Mouse (Mus musculus) midbrain, embryonic 16.5 days (tissue): ENCODE data around the gene Itih4. TPM values are rescaled to one million over a fixed set of nuclear protein-coding genes. Genes with fewer than 3 reads are reported as not detected.

Experiments used
- ATAC-seq: fragments of 200-750 bp; cut with Nextera tagmentation; 2 replicates; pipeline ENCODE4 v1.8.0; 2017; ENCODE audit warnings: moderate TSS enrichment
- H3K27ac ChIP-seq: fragments of 300-500 bp; sonication (generic); 2 replicates; pipeline ENCODE4 v1.5.1; 2014; ENCODE audit warnings: mild to moderate bottlenecking, low read length, mixed read lengths
- H3K27me3 ChIP-seq: fragments of 300-500 bp; sonication (generic); 2 replicates; pipeline ENCODE4 v1.6.1; 2014; ENCODE audit warnings: low read depth, low read length, mixed read lengths; ENCODE audit not compliant: control insufficient read depth, insufficient read depth
- H3K36me3 ChIP-seq: fragments of 300-500 bp; sonication (generic); 2 replicates; pipeline ENCODE4 v1.6.1; 2014; ENCODE audit warnings: mild to moderate bottlenecking, low read length, moderate library complexity, mixed read lengths; ENCODE audit not compliant: control insufficient read depth, insufficient read depth
- H3K4me1 ChIP-seq: fragments of 300-500 bp; sonication (generic); 2 replicates; pipeline ENCODE4 v1.6.1; 2014; ENCODE audit warnings: mild to moderate bottlenecking, low read length, mixed read lengths; ENCODE audit not compliant: control insufficient read depth, insufficient read depth
- H3K4me2 ChIP-seq: fragments of 300-500 bp; sonication (generic); 2 replicates; pipeline ENCODE4 v1.6.1; 2014; ENCODE audit warnings: mild to moderate bottlenecking, low read length, mixed read lengths
- H3K4me3 ChIP-seq: fragments of 300-500 bp; sonication (generic); 2 replicates; pipeline ENCODE4 v1.5.1; 2014; ENCODE audit warnings: low read depth, mild to moderate bottlenecking, low read length, moderate library complexity, mixed read lengths
- H3K9ac ChIP-seq: fragments of 300-500 bp; sonication (generic); 2 replicates; pipeline ENCODE4 v1.6.1; 2014; ENCODE audit warnings: low read depth, low read length, mixed read lengths
- H3K9me3 ChIP-seq: fragments of 300-500 bp; sonication (generic); replicated peaks from 2 replicates; pipeline ENCODE4 v1.6.1; 2014; ENCODE audit warnings: mild to moderate bottlenecking, low read length, mixed read lengths; ENCODE audit not compliant: control insufficient read depth, poor library complexity, severe bottlenecking
- WGBS: fragments of 180-500 bp; shearing (Covaris S2); extraction: QIAGEN DNeasy Blood & Tissue Kit; methylation state at CpG from one replicate; pipeline ENCODE4 v1.1.7; 2014; 5-methylcytosine and 5-hydroxymethylcytosine counted together
- polyA plus RNA-seq: library from polyadenylated mRNA; unstranded; fragments of >200 nt; fragmentation: Nextera tagmentation; extraction: Ambion mirVana; gene quantifications from 2 replicates; pipeline ENCODE4 v1.2.1, GENCODE M21; 2015

Itih4 gene
- polyA plus RNA-seq, 1 experiment from 2014 or later = not detected

- no peak overlapping the region for H3K4me3 ChIP-seq
- no peaks in the 10 kb centered on the region for H3K4me1 ChIP-seq
- H3K4me2 ChIP-seq = no peak overlapping the region
- no peak overlapping the region for H3K27ac ChIP-seq
- H3K9ac ChIP-seq = no peak overlapping the region
- no peaks in the 10 kb centered on the region for H3K27me3 ChIP-seq
- 92% methylated on average over 9 of the region's 9 CpGs for WGBS
- no peak for ATAC-seq
- no peaks in the 10 kb centered on the region for H3K9me3 ChIP-seq
- H3K36me3 ChIP-seq = peaks cover 10% of the 10 kb centered on the region
These were observed 23.9 kb upstream of the Itih4 start for GRCm38 (mm10) chr14:30862368-30862767.

GRCm38 (mm10) chr14:30865311-30865710 is 21.0 kb upstream of the Itih4 start:
- no peak overlapping the region for H3K4me2 ChIP-seq
- no peaks in the 10 kb centered on the region for H3K4me1 ChIP-seq
- H3K36me3 ChIP-seq = peaks cover 10% of the 10 kb centered on the region
- no peak overlapping the region for H3K9ac ChIP-seq
- H3K9me3 ChIP-seq = no peaks in the 10 kb centered on the region
- no peak overlapping the region for H3K4me3 ChIP-seq
- 64% methylated on average over 3 of the region's 3 CpGs for WGBS
- H3K27me3 ChIP-seq = no peaks in the 10 kb centered on the region
- H3K27ac ChIP-seq = no peak overlapping the region
- no peak for ATAC-seq

- H3K9ac ChIP-seq = no peak overlapping the region
- ATAC-seq = no peak; the same call in 1 of the 2 replicates
- H3K27ac ChIP-seq = no peak overlapping the region
- no peak overlapping the region for H3K4me2 ChIP-seq
- WGBS = 23% methylated on average over 5 of the region's 5 CpGs
- no peak overlapping the region for H3K4me3 ChIP-seq
- H3K27me3 ChIP-seq = no peaks in the 10 kb centered on the region
- H3K4me1 ChIP-seq = no peaks in the 10 kb centered on the region
- H3K9me3 ChIP-seq = no peaks in the 10 kb centered on the region
- H3K36me3 ChIP-seq = peaks cover 10% of the 10 kb centered on the region
These were observed 19.2 kb upstream of the Itih4 start for GRCm38 (mm10) chr14:30867042-30867441.

- Histone ChIP-seq H3K9me3 (no peaks in the 10 kb centered on the region), H3K9ac (no peak overlapping the region), H3K4me3 (no peak overlapping the region), H3K36me3 (peaks cover 13% of the 10 kb centered on the region), H3K4me2 (no peak overlapping the region), H3K27me3 (no peaks in the 10 kb centered on the region), H3K4me1 (no peaks in the 10 kb centered on the region), H3K27ac (no peak overlapping the region)
- no peak for ATAC-seq
- 93% methylated on average over 10 of the region's 10 CpGs for WGBS
These were observed 17.4 kb upstream of the Itih4 start for GRCm38 (mm10) chr14:30868826-30869225.

GRCm38 (mm10) chr14:30869391-30869801 is 16.9 kb upstream of the Itih4 start:
- H3K4me3 ChIP-seq = no peak overlapping the region

GRCm38 (mm10) chr14:30870206-30871147 is 15.8 kb upstream of the Itih4 start:
- 93% methylated on average over 25 of the region's 25 CpGs for WGBS
- no peaks in the 10 kb centered on the region for H3K9me3 ChIP-seq
- no peak overlapping the region for H3K4me2 ChIP-seq
- H3K27me3 ChIP-seq = no peaks in the 10 kb centered on the region
- peaks cover 15% of the 10 kb centered on the region for H3K36me3 ChIP-seq
- no peak overlapping the region for H3K9ac ChIP-seq
- H3K4me3 ChIP-seq = no peak overlapping the region
- H3K4me1 ChIP-seq = no peaks in the 10 kb centered on the region
- H3K27ac ChIP-seq = no peak overlapping the region
- no peak for ATAC-seq

More at GRCm38 (mm10) chr14:30869391-30869801, 16.9 kb upstream of the Itih4 start:
- WGBS = 88% methylated on average over 8 of the region's 8 CpGs
- no peak for ATAC-seq
- Histone ChIP-seq H3K9me3 (no peaks in the 10 kb centered on the region), H3K9ac (no peak overlapping the region), H3K4me1 (no peaks in the 10 kb centered on the region), H3K27ac (no peak overlapping the region), H3K27me3 (no peaks in the 10 kb centered on the region), H3K4me2 (no peak overlapping the region), H3K36me3 (peaks cover 15% of the 10 kb centered on the region)

- H3K4me2 ChIP-seq = no peak overlapping the region
- WGBS = 83% methylated on average over 18 of the region's 18 CpGs
- H3K36me3 ChIP-seq = peaks cover 9% of the 10 kb centered on the region; the same call in 1 of the 2 replicates
- no peaks in the 10 kb centered on the region for H3K27me3 ChIP-seq
- H3K4me1 ChIP-seq = no peaks in the 10 kb centered on the region
- ATAC-seq = no peak
- H3K9ac ChIP-seq = no peak overlapping the region
- no peaks in the 10 kb centered on the region for H3K9me3 ChIP-seq
- H3K4me3 ChIP-seq = no peak overlapping the region
- no peak overlapping the region for H3K27ac ChIP-seq
These were observed 12.1 kb upstream of the Itih4 start for GRCm38 (mm10) chr14:30874095-30874700.

- H3K9me3 ChIP-seq = no peaks in the 10 kb centered on the region
- no peak overlapping the region for H3K27ac ChIP-seq
- no peak overlapping the region for H3K9ac ChIP-seq
- H3K4me3 ChIP-seq = no peak overlapping the region
- no peak overlapping the region for H3K4me2 ChIP-seq
- H3K36me3 ChIP-seq = peaks cover 9% of the 10 kb centered on the region; the same call in 1 of the 2 replicates
- WGBS = 92% methylated on average over 12 of the region's 12 CpGs
- no peaks in the 10 kb centered on the region for H3K4me1 ChIP-seq
- no peaks in the 10 kb centered on the region for H3K27me3 ChIP-seq
- no peak for ATAC-seq
These were observed 11.0 kb upstream of the Itih4 start for GRCm38 (mm10) chr14:30875130-30875865.
